Mouse (Mus musculus) G1E (cell line): Measurements from ENCODE around the gene Tom1l2.

Source experiments
- CTCF ChIP-seq: IDR thresholded peaks from 2 replicates; pipeline ENCODE4 v1.5.1; 2012; ENCODE audit warnings: low read depth, low read length, inconsistent platforms, mixed read lengths
- GATA1 ChIP-seq: IDR thresholded peaks from 2 replicates; pipeline ENCODE4 v1.6.1; 2012; ENCODE audit warnings: borderline replicate concordance, low read length, inconsistent platforms, mixed read lengths
- POLR2AphosphoS5 ChIP-seq: IDR thresholded peaks from 2 replicates; pipeline ENCODE4 v1.6.1; 2012; ENCODE audit warnings: low read depth, low read length, inconsistent platforms; ENCODE audit not compliant: insufficient replicate concordance
- TAL1 ChIP-seq: conservative IDR thresholded peaks from 2 replicates; pipeline ENCODE4 v1.6.1; 2012; ENCODE audit warnings: low read depth, low read length, inconsistent platforms, mixed read lengths

GRCm38 (mm10) chr11:60311025-60311854 is 41.5 kb downstream of the Tom1l2 start:
- TF ChIP-seq CTCF (no peak), GATA1 (no peak), TAL1 (no peak), POLR2AphosphoS5 (no peak)
